Mouse (Mus musculus): Measurements from ENCODE around the gene Eaf1.

Gene Eaf1

GRCm38 (mm10) chr14:31509911-31510310 lies 15.7 kb downstream of the Eaf1 start:
- DNase-seq (ENCODE audit: low read depth, low spot score), result no peak

GRCm38 (mm10) chr14:31510322-31510721 lies 16.1 kb downstream of the Eaf1 start:
- DNase-seq (ENCODE audit: low read depth, low spot score), result no peak

GRCm38 (mm10) chr14:31515895-31516294 lies 21.7 kb downstream of the Eaf1 start:
- no peak for DNase-seq (ENCODE audit: low read depth, low spot score)

- no peak for DNase-seq (ENCODE audit: low read depth, low spot score)
Measured at GRCm38 (mm10) chr14:31519165-31519564, 25.0 kb downstream of the Eaf1 start.

GRCm38 (mm10) chr14:31521318-31521717 lies 27.1 kb downstream of the Eaf1 start:
- DNase-seq (ENCODE audit: low read depth, low spot score), result no peak

- no peak for DNase-seq (ENCODE audit: low read depth, low spot score)
Measured at GRCm38 (mm10) chr14:31525040-31525810, 31.0 kb downstream of the Eaf1 start.

- no peak for DNase-seq (ENCODE audit: low read depth, low spot score)
Measured at GRCm38 (mm10) chr14:31530847-31531246, 36.6 kb downstream of the Eaf1 start.

GRCm38 (mm10) chr14:31531506-31532148 lies 37.4 kb downstream of the Eaf1 start:
- no peak for DNase-seq (ENCODE audit: low read depth, low spot score)

- no peak for DNase-seq (ENCODE audit: low read depth, low spot score)
Measured at GRCm38 (mm10) chr14:31532656-31533055, 38.5 kb downstream of the Eaf1 start.

GRCm38 (mm10) chr14:31537298-31537697 lies 43.1 kb downstream of the Eaf1 start:
- DNase-seq (ENCODE audit: low read depth, low spot score), result no peak

- no peak for DNase-seq (ENCODE audit: low read depth, low spot score)
Measured at GRCm38 (mm10) chr14:31543885-31544442, 49.8 kb downstream of the Eaf1 start.

- DNase-seq (ENCODE audit: low read depth, low spot score), result peak; percentile 14
Measured at GRCm38 (mm10) chr14:31555021-31555420, 60.8 kb downstream of the Eaf1 start.

- no peak for DNase-seq (ENCODE audit: low read depth, low spot score)
Measured at GRCm38 (mm10) chr14:31555963-31556434, 61.8 kb downstream of the Eaf1 start.

GRCm38 (mm10) chr14:31556526-31557260 lies 62.5 kb downstream of the Eaf1 start:
- no peak for DNase-seq (ENCODE audit: low read depth, low spot score)

- no peak for DNase-seq (ENCODE audit: low read depth, low spot score)
Measured at GRCm38 (mm10) chr14:31557273-31557672, 63.1 kb downstream of the Eaf1 start.

GRCm38 (mm10) chr14:31557784-31558183 lies 63.6 kb downstream of the Eaf1 start:
- DNase-seq (ENCODE audit: low read depth, low spot score), result no peak

GRCm38 (mm10) chr14:31559216-31559615 lies 65.0 kb downstream of the Eaf1 start:
- DNase-seq (ENCODE audit: low read depth, low spot score), result no peak
